Mouse (Mus musculus) thymus, postnatal 36 days (tissue): Measurements from ENCODE around the gene Fam57b.

ENCODE experiments used
- DNase-seq, 2 experiments: peaks; one replicate each; pipeline ENCODE4 v3.0.0; 2022; ENCODE audit warnings: mixed read lengths in 2 of 2

Gene Fam57b

GRCm38 (mm10) chr7:126797411-126798126, at the start of gene Fam57b:
Gene Fam57b (plus strand): TSS chr7:126797668.
- DNase-seq: no peak

- DNase-seq: no peak
Measured at GRCm38 (mm10) chr7:126748824-126749223, 48.6 kb upstream of the Fam57b start.

DNA sequence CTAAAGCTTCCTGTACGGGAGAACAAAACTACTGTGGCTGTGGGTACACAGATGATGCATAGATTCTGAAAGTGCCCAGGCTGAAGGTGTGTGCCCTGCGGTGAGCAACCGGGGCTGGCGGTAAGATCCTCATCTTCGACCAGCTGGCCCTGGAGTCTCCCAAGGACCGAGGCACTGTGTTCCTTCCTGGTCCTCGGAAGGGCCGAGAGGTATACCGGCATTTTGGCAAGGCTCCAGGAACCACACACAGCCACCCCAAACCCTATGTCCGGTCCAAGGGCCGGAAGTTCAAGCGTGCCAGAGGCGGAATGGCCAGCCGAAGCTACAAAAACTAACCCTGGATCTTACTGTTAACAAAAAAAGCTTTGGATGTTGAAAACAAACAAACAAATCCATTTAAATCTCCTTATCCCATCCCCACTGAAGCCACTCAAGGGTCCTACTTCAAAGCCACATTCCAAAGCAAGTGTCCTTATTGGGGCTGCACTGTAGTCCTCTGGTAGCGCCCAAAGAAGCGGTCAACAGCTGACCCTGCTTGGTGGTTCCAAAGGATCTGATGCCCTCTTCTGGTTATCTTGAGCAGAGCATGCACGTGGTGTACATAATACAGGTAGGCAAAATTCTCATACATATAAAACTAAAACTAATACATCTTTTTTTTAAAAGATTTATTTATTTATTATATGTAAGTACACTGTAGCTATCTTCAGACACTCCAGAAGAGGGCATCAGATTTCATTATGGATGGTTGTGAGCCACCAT, 47.7 kb upstream of the Fam57b start:
- DNase-seq: no peak

DNA sequence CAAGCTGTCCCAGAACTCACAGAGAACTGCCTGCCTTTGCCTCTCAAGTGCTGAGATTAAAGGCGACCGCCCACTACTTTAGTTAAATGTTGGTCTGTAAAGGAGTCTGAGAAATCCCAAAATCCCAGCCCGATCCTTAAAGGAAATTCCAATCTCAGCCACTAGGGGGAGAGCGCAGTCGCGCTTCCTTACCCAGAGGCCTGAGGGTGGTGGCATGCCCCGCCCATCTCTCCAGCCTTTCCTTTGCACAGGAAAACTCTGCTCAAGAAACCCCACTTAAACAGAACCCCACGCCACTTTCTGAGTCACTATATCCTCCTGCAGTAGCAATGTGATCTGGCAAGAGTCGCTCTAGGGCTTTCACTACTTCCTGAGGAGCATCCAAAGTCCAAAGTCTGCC, 42.6 kb upstream of the Fam57b start:
- peak; percentile 63 to 67 for DNase-seq

GRCm38 (mm10) chr7:126758539-126758938, 38.9 kb upstream of the Fam57b start:
- DNase-seq: no peak

DNA sequence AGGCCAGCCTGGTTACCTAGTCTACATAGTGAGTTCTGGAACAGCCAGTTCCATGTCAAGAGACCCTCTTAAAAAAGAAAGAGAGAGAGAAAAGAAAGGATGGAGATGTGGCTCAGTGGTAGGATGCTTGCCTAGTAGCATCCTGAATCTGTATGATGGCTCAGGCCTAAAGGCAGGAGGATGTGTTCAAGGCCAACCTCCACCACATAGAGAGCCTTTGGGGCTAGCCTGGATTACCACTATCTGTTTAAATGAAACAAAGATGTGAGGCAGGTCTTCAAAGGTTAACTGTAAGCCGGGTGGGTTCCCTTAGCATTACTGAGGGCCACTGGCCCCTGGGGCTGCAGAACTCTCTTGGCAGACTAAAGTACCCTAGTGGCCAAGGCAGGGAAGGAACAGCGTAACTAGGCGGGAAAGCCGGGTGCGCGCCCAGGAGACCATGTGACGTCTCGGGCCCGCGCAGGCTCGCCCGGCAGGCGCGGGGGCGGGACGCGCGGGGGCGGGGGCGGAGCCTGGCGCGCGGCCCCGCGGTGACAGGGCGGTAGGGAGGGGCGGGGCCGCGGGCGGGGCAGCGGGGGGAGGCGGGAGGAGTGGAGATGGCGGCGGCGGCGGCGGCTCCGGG, 38.3 kb upstream of the Fam57b start, which contains the start of gene Mapk3:
Gene Mapk3, plus strand, starts transcription at position 552 of the 622 bp plus-strand sequence.
- DNase-seq: peak; percentile 88 to 92

GRCm38 (mm10) chr7:126759672-126760390, 37.6 kb upstream of the Fam57b start:
- DNase-seq: no peak

GRCm38 (mm10) chr7:126760391-126760802, 37.1 kb upstream of the Fam57b start:
- no peak for DNase-seq

DNA sequence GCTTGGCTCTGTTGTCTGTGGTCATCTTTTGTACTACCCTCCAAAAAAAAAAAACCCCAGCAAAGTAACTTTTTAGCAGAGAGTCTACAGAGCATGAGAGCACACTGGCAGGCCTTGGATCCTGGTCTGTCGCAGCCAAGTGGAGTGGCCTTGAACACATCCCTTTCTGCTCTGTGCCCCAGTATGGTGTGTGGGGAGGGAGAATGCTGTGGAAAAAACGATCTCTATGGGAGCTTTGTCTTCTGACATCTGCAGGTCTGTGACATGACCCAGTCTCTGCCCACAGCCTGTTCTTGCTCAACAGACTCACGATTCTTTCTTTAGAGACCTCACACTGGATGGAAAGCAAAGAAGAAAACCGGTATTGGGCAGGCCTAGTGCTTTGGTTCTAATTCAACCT, 36.5 kb upstream of the Fam57b start:
- DNase-seq: no peak

GRCm38 (mm10) chr7:126761529-126762067, 35.9 kb upstream of the Fam57b start:
- no peak for DNase-seq

GRCm38 (mm10) chr7:126762471-126763008, 34.9 kb upstream of the Fam57b start:
- no peak for DNase-seq

DNA sequence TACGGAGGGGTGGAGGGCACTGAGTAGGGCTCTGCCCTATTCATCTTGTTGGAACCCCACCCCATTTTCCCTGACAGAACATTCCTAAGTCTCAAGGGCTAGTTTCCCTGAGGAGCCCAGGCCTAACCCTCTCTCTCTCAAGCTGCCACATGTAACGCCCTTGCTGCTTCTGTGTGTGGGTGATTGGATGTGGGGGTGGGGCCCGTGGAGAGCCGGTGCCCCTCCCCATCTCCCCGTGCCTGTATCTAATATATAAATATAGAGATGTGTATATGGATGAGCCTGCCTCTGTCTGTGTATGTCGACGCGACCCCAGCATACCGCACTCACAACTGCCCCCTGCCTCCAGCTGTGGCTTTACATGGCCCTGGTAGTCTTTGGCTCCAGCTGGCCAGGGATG, 31.9 kb upstream of the Fam57b start:
- no peak for DNase-seq

- no peak for DNase-seq
Measured at GRCm38 (mm10) chr7:126766201-126766600, 31.3 kb upstream of the Fam57b start, which contains the start of gene Gdpd3. Gene Gdpd3 (plus strand): TSS chr7:126766334.

GRCm38 (mm10) chr7:126767001-126767400, 30.5 kb upstream of the Fam57b start:
- DNase-seq: no peak

GRCm38 (mm10) chr7:126770784-126771183, 26.7 kb upstream of the Fam57b start:
- no peak for DNase-seq

DNA sequence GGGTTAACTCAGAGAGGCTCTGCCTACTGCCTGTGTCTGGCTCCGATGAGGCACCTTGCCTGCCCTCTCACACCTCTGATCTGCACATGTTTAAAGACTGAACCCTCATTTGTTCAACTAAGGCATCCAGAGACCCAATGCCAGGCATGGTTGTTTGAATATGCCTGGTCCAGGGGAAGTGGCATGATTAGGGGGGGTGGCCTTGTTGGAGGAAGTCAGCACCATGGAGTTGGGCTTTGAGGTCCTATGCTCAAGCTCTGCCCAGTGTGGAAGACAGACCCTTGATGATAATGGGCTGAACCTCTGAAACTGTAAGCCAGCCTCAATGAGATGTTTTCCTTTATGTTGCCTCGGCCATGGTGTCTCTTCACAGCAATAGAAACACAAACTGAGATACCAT, 24.1 kb upstream of the Fam57b start:
- no peak for DNase-seq

GRCm38 (mm10) chr7:126774463-126774862, 23.0 kb upstream of the Fam57b start:
- no peak for DNase-seq

DNA sequence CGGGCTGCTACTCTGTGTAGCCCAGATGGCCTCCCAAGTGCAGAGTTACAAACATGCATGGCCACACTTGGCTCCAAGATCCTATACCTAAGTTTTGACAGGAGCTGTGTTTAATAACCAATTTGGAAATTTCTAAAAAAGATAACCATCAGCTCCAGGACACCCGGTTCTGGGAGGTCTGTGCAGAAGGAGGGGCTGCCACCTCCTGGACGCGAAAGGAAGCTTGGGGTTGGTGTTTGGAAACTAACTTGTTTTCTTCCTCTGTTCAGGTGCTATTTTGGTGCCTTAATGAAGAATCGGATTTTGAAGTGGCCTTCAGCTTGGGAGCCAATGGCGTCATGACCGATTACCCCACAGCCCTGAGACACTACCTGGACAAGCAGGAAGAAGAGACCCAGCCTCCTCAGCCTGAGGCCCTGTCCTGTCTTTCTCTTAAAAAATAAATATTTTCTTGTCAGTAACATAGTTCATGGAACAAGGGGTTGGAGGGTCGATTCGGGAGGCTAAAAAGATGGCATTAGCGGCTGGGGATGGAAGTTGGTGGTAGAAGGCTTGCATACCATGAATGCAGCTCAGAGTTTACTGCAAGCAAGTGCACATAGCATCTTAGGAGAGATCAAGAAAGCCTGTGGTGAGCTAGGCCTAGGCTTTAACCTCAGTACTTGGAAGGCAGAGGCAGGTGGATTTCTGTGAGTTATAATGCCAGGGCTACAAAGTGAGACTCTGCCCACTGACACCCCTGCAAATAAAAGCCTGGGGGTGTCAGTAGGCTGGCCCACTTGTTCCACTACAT, 22.1 kb upstream of the Fam57b start:
- DNase-seq: peak; percentile 37 to 49

- no peak for DNase-seq
Measured at GRCm38 (mm10) chr7:126775978-126776234, 21.6 kb upstream of the Fam57b start.

DNA sequence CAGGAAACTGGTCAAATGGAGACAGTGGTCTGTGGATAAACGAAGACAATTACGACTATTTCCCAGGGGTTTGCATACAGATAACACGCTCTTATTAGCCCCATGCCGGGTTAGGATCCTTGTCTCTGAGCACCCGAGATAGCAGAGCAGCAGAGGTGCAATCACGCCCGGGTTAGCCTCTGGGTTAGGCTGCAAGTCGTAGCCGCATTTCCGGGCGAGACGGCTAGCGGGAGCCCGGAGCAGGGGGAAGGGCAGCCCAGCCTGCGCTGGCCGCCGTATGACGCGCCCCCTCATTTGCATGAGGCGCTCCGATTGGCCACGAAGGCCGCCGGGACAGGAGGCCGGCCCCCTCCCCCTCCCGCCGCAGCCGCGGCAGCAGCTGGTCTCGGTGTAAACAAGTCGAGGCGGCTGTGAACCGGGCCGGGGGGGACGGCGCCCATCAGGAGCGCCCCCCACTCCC, 20.8 kb upstream of the Fam57b start, which contains the start of gene Ypel3:
Gene Ypel3, plus strand, starts transcription at position 358 of the 460 bp plus-strand sequence.
- DNase-seq: peak; percentile 95 to 98

- peak in 1 of 2 experiments; percentile 49 for DNase-seq
Measured at GRCm38 (mm10) chr7:126777476-126777875, 20.0 kb upstream of the Fam57b start.
